Mouse (Mus musculus): ENCODE measurements around the gene Olfr1420.
"Not testable (repeated sequence)": the region's sequence is repeated elsewhere in the genome, so short reads cannot be mapped to it uniquely, and the experiment has no call there.

The Olfr1420 gene

GRCm38 (mm10) chr19:11886265-11886664 lies at the start of gene Olfr1420:
Gene Olfr1420, plus strand, starts transcription at chr19:11886565.
- DNase-seq (ENCODE audit: low spot score in 2 of 2): no peak

- DNase-seq (ENCODE audit: low spot score in 2 of 2): no peak
Measured at GRCm38 (mm10) chr19:11839119-11839518, 47.2 kb upstream of the Olfr1420 start, which contains the start of gene Olfr1417. Gene Olfr1417, minus strand, starts transcription at chr19:11839219.

- DNase-seq (ENCODE audit: low spot score in 2 of 2): no peak
Measured at GRCm38 (mm10) chr19:11846333-11846732, 40.0 kb upstream of the Olfr1420 start.

- DNase-seq (ENCODE audit: low spot score in 2 of 2): no peak
Measured at GRCm38 (mm10) chr19:11852652-11853051, 33.7 kb upstream of the Olfr1420 start.

DNA sequence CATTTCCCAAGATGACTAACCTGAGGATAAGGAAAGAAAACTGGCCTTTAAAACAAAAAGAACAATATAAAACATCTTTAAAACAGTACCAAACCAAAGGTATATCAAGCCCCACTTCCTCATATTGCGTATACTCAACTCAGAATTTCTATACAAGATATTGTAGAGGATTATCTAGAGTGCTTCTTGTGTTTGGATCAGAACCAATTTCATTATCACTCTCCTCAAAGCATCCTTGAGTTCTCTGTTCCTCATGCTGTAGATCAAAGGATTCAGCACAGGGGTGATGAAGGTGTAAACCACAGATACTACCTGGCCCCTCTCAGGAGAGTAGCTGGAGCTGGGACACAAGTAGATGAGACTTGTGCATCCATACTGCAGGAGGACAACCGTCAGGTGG lies 31.5 kb upstream of the Olfr1420 start:
- DNase-seq (ENCODE audit: low spot score in 2 of 2): no peak

GRCm38 (mm10) chr19:11856506-11856905 lies 29.9 kb upstream of the Olfr1420 start:
- DNase-seq (ENCODE audit: low spot score in 2 of 2): no peak

DNA sequence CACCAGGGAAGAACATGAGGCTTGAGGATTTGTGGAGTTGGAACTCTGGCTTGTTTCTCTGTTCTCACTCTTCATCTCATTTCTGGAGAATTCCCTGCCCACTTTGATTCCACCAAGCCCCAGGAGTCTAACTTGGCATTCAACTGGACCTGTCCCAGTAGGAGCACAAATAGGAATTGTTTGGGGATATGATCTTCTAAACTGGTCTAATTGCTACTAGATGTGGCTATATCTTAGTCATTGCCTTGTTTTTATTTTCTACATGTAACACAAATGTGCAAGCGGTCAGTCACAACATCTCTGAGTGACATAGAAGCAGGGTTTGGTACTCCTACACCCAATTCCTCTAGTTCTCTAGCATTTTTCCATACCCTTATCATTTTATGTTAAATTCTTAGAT lies 25.4 kb upstream of the Olfr1420 start, which contains the start of gene Olfr1418:
Gene Olfr1418 (minus strand): TSS at position 101 of the 400 bp plus-strand sequence.
- no peak for DNase-seq (ENCODE audit: low spot score in 2 of 2)

DNA sequence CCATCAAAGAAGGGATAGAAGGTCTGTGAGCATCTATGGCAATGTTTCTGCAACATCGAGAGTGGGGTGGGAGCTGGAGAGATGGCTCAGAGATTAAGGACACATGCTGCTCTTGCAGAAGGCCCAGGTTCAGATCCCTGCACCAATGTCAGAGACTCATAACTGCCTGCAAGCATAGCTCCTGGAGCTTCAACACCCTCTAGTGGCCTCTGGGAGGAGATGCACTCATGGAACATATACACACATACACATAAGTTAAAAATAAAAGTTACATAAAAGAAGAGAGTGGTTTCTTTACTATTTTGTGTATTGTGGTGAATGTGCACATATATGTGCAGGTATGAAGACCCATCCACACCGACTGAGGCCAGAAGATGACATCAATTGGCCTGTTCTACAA lies 18.5 kb upstream of the Olfr1420 start:
- DNase-seq (ENCODE audit: low spot score in 2 of 2): no peak

DNA sequence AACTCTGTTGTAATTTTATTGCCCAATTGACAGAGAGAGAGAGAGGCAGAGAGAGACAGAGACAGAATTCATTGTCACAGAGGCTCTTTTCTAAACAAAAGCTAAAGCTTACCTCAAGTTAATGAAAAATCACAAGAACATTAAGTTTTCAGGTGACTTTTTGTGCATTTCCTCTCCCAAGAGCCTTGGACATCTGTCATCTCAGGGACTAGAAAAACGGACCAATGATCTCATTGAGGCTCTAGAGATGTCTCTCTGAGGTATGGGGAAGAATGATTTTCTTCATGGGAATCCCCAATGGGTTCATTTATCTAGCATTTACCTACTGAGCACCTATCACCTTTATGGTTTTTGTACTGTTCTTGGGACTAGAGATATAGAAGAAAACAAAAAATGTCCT lies 11.4 kb upstream of the Olfr1420 start, which contains the start of gene Olfr1419:
Gene Olfr1419 (minus strand): TSS at position 101 of the 400 bp plus-strand sequence.
- DNase-seq (ENCODE audit: low spot score in 2 of 2): no peak

DNA sequence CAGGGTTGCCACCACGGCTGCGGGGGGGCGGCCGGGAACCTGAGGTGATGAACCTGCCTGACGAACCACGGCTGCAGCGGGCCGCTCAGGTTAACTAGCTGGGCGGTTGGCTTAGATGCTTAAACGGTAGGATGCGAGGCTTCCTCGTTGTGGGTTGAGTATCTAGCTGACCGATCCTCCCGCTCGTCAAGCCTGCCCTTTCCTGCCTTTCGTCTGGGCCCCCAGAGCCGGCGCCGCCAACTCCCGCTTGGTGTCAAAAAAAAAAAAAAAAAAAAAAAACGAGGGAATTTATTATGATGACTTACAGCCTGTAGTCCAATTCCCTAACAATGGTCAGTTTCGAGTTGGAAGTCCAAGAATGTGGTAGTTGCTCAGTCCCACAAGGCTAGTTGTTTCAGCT lies 8.0 kb upstream of the Olfr1420 start:
- not testable (repeated sequence) for DNase-seq (ENCODE audit: low spot score in 2 of 2)

DNA sequence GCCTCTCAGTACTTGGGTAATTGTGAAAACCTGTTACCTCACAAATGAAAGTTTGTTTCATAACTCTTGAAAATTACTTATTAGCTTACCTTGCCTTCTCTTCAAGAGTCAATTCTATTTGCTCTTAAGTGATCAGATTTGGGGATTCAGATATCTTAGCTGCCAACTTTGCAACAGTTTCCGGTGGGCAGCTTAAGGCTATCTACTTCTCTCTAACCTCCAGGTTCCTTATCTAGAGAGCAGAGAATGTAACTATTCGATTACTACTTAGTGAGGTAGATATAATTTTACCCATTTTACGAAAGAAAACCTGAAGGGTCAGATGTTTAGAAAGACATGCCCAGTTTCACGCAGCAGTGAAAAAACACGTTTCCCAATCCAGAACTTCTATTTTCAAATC lies 24.7 kb downstream of the Olfr1420 start:
- DNase-seq (ENCODE audit: low spot score in 2 of 2): no peak

DNA sequence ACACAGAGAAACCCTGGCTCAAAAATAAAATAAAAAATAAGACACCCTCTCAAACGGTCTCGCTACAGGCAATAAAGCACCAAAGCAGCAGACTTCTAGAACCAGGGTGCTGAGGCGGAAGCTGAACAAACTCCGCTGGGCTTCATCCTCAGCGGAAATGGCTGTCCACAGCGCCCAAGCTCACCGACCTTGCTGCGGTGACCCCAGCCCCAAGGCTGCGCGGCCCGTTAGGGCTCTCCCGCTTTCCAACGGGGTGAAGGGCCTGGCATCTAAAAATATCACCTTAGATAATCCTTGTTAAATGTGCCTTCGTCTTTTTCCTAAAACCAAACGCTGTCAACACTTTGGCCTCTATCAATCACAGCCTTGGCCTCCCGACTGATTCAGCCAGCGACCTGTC lies 25.2 kb downstream of the Olfr1420 start:
- DNase-seq (ENCODE audit: low spot score in 2 of 2): peak in 1 of 2 experiments; percentile 45

DNA sequence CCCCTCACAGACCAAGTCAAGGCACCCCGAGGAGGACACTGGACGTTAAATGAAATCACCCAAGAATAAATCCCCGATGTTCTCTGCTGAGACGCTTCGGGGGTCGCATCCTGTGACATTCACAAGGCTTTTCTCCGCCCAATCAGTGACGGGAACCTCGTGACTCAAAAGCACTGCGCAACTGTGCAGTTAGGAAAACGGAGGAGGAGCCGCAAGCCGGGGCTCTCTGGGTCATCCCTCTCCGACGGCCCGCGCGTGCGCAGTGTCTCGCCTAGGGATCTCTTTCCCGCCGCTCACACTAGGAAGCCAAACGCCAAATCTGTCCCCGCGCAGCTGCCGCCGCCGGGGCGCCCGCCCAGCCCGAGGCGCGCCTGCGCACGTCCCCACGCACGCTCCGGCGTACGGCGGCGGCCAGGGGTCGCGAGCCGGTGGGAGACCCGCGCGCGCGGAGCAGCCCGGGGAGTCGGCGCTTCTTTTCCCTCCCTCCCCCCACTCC lies 25.7 kb downstream of the Olfr1420 start, which contains the start of gene Patl1:
Gene Patl1 (plus strand): TSS at position 363 of the 496 bp plus-strand sequence.
- peak; percentile 94 to 97 for DNase-seq (ENCODE audit: low spot score in 2 of 2)

DNA sequence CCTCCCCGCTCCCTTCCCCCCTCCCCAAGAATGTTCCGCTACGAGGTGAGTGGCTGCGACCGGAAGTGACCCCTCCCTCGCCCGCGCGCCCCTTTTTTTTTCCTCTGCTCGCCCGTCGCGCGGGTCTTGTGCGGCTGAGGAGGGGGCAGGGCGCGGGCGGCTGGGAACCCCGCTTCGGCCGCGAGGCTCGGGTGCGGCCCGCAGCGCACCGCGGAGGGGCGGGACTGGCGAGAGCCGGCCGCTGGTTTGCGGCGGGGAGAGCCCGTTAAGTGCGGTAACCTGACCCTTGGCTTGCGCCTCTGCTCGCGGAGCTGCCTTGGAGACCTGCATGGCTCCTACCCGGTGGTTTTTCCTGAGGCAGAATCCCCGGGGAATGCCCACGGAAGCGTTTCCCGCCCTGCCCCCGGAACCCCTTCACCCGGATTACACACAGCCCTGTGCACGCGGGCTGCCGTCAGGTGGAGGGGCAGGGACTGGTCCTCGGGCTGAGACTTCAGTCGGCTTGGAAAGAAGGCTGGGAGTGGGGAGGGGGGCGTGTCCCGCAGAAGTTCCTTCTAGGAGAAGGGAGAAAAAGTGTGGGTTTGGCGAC lies 26.3 kb downstream of the Olfr1420 start:
- DNase-seq (ENCODE audit: low spot score in 2 of 2): peak in 1 of 2 experiments; percentile 29

DNA sequence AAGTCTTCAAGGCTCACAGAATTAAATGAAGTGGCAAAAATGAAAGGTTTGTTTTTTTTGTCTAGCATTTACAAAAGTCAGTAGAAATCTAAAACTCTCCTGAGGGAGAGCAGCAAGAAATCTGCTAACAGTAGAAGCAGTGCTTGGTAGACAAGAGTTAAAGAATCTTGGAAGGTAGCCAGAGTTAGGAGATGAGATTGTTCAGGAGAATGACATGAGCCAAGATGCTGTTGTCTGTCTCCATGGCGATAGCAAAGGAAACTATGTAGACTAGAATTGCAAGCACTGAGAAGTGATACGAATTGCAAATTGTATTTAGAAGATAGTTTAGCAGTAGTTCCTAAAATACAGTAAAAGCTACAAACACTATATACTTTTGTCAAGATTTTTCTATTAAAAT lies 29.4 kb downstream of the Olfr1420 start:
- DNase-seq (ENCODE audit: low spot score in 2 of 2): no peak

DNA sequence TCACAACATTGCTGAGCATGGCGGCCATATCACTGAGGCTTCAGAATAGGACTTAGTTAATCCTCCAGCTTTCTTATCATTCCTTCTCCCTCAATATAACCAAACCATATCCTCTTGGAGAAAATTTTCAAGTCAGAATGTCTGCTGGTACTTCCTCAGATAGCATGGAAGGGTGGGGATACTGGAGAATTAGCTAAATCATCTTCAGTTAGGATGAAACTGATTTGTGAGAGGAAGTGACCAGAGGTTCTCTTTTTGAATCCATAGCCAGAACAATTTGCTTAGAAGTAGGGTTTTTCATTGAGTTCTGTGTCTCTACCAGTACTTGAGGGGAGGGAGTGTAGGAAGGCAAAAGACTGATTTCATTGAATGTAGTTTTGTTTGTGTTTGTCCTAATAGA lies 35.7 kb downstream of the Olfr1420 start:
- no peak for DNase-seq (ENCODE audit: low spot score in 2 of 2)

DNA sequence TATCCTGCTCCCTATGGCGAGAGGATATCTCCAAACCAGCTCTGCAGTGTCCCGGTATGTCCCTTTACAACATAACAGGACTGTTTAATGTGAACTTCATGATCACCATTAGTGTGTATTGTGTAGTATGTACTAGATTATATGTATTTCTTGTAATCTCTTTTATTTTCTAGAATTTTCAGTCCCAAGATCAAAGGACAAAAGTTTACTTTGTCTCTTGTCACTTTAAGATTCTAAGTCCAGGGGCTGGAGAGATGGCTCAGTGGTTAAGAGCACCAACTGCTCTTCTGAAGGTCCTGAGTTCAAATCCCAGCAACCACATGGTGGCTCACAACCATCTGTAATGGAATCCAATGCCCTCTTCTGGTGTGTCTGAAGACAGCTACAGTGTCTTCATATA lies 36.1 kb downstream of the Olfr1420 start:
- DNase-seq (ENCODE audit: low spot score in 2 of 2): not testable (repeated sequence)

DNA sequence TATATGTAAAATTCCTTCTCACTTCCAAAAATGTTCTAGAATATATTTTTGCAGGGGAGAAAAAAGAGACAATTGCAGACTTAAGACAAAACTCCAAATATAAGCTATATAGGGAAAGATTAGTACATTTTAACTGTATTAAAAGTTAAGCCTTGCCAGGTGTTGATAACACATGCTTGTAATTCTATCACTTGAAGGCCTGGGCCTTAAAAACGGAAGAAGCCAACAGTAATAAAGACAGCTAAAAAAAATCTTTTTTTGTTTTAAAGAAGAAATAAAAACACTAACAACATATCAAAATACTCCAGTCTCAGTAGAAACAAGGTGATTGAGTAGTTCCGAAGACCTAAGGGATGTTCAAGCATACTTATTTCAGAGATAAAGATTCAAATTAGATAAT lies 40.0 kb downstream of the Olfr1420 start:
- no peak for DNase-seq (ENCODE audit: low spot score in 2 of 2)

GRCm38 (mm10) chr19:11928025-11928748 lies 41.8 kb downstream of the Olfr1420 start:
- DNase-seq (ENCODE audit: low spot score in 2 of 2): no peak

DNA sequence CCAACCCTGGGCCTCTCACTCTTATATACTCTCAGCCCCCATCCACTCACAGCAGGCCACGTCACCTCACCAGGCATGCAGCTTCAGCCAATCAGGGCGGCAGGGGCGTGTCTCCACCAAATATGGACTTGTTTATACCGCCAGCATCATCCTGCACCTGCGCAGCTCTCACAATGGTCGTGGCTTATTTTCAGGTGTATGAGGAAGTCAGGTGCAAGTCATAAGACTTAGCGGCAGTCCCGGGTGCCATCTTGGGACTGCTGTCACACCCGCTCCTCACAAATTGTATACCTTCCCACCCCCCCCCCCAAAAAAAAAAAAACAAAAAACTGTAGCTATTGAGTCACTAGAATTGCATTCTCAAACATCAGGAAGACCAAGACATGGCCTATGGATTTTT lies 60.1 kb downstream of the Olfr1420 start:
- not testable (repeated sequence) for DNase-seq (ENCODE audit: low spot score in 2 of 2)

Data from natural killer cell, adult 2 months (primary cell).